Mouse (Mus musculus): ENCODE data around the gene Olfr95. TPM values are rescaled to one million over a fixed set of nuclear protein-coding genes. Genes with fewer than 3 reads are reported as not detected.
"Not testable (repeated sequence)": the region's sequence is repeated elsewhere in the genome, so short reads cannot be mapped to it uniquely, and the experiment has no call there.

Olfr95 gene
- 0.05 TPM in 1 of 2 replicates, not detected in the other for polyA plus RNA-seq (2015; fragmentation: Nextera tagmentation; extraction: Ambion mirVana)

- 84% methylated on average over 3 of the region's 3 CpGs for WGBS
- H3K4me3 ChIP-seq = no peak within 1 kb of the TSS
- no peak within 1 kb of the TSS for H3K9ac ChIP-seq
- H3K4me1 ChIP-seq (replicated peaks) = 0 out of 2 replicates have a peak, but pooled peaks cover 4% of the 10 kb centered on the region
- no peak within 1 kb of the TSS for H3K27ac ChIP-seq (replicated peaks)
- peaks cover 8% of the 10 kb centered on the region; the same call in 1 of the 2 replicates for H3K27me3 ChIP-seq
- no peaks in the 10 kb centered on the region for H3K9me3 ChIP-seq
- H3K36me3 ChIP-seq = no peaks in the 10 kb centered on the region
- ATAC-seq (ENCODE audit: low FRiP score, low read depth) = no peak
- H3K4me2 ChIP-seq = no peak within 1 kb of the TSS
Measured at GRCm38 (mm10) chr17:37213018-37213417, at the start of gene Olfr95. Gene Olfr95 (minus strand): TSS chr17:37213118.

- Histone ChIP-seq H3K9me3 (no peaks in the 10 kb centered on the region), H3K4me2 (no peak overlapping the region), H3K36me3 (no peaks in the 10 kb centered on the region), H3K27ac (replicated peaks) (no peak overlapping the region), H3K4me3 (no peak overlapping the region), H3K9ac (no peak overlapping the region), H3K27me3 (no peaks in the 10 kb centered on the region), H3K4me1 (replicated peaks) (no peaks in the 10 kb centered on the region)
- no peak for ATAC-seq (ENCODE audit: low FRiP score, low read depth)
- whole genome bisulfite sequencing = 21% methylated on average over 1 of the region's 1 CpGs
Measured at GRCm38 (mm10) chr17:37250544-37250943, 37.6 kb upstream of the Olfr95 start.

- Histone ChIP-seq H3K9me3 (no peaks in the 10 kb centered on the region), H3K4me2 (no peak overlapping the region), H3K36me3 (no peaks in the 10 kb centered on the region), H3K9ac (no peak overlapping the region), H3K4me3 (no peak overlapping the region), H3K27ac (replicated peaks) (no peak overlapping the region), H3K27me3 (no peaks in the 10 kb centered on the region), H3K4me1 (replicated peaks) (no peaks in the 10 kb centered on the region)
- ATAC-seq (ENCODE audit: low FRiP score, low read depth) = no peak
Measured at GRCm38 (mm10) chr17:37249460-37249859, 36.5 kb upstream of the Olfr95 start.

- H3K4me2 ChIP-seq = no peak overlapping the region
- H3K4me3 ChIP-seq = no peak overlapping the region
- H3K4me1 ChIP-seq (replicated peaks) = no peaks in the 10 kb centered on the region
- no peaks in the 10 kb centered on the region for H3K27me3 ChIP-seq
- ATAC-seq (ENCODE audit: low FRiP score, low read depth) = no peak
- H3K36me3 ChIP-seq = no peaks in the 10 kb centered on the region
- no peak overlapping the region for H3K9ac ChIP-seq
- H3K9me3 ChIP-seq = no peaks in the 10 kb centered on the region
- WGBS = 34% methylated on average over 5 of the region's 5 CpGs
- H3K27ac ChIP-seq (replicated peaks) = no peak overlapping the region
Measured at GRCm38 (mm10) chr17:37246715-37247114, 33.8 kb upstream of the Olfr95 start.

GRCm38 (mm10) chr17:37242198-37242597 lies 29.3 kb upstream of the Olfr95 start:
- 58% methylated on average over 3 of the region's 3 CpGs for WGBS
- H3K27ac ChIP-seq (replicated peaks) = no peak overlapping the region
- ATAC-seq (ENCODE audit: low FRiP score, low read depth) = no peak
- no peak overlapping the region for H3K9ac ChIP-seq
- no peak overlapping the region for H3K4me2 ChIP-seq
- H3K27me3 ChIP-seq = no peaks in the 10 kb centered on the region
- no peak overlapping the region for H3K4me3 ChIP-seq
- H3K4me1 ChIP-seq (replicated peaks) = no peaks in the 10 kb centered on the region
- H3K36me3 ChIP-seq = no peaks in the 10 kb centered on the region
- no peaks in the 10 kb centered on the region for H3K9me3 ChIP-seq

- not testable (repeated sequence) for H3K4me1 ChIP-seq (replicated peaks); H3K27me3 ChIP-seq; H3K27ac ChIP-seq (replicated peaks); H3K9ac ChIP-seq; ATAC-seq (ENCODE audit: low FRiP score, low read depth); H3K9me3 ChIP-seq; H3K4me2 ChIP-seq; H3K4me3 ChIP-seq; H3K36me3 ChIP-seq
- 95% methylated on average over 2 of the region's 2 CpGs for WGBS
Measured at GRCm38 (mm10) chr17:37237230-37237629, 24.3 kb upstream of the Olfr95 start, which contains the start of gene Olfr97. Gene Olfr97 (minus strand): TSS chr17:37237330.

- H3K9me3 ChIP-seq = no peaks in the 10 kb centered on the region
- WGBS = 31% methylated on average over 1 of the region's 1 CpGs
- H3K4me2 ChIP-seq = no peak overlapping the region
- H3K4me3 ChIP-seq = no peak overlapping the region
- H3K27ac ChIP-seq (replicated peaks) = no peak overlapping the region
- no peak for ATAC-seq (ENCODE audit: low FRiP score, low read depth)
- H3K9ac ChIP-seq = no peak overlapping the region
- no peaks in the 10 kb centered on the region for H3K36me3 ChIP-seq
- H3K4me1 ChIP-seq (replicated peaks) = no peaks in the 10 kb centered on the region
- no peaks in the 10 kb centered on the region for H3K27me3 ChIP-seq
Measured at GRCm38 (mm10) chr17:37221879-37222278, 9.0 kb upstream of the Olfr95 start.

- Histone ChIP-seq H3K4me2 (no peak within 1 kb of the TSS), H3K9me3 (no peaks in the 10 kb centered on the region), H3K4me3 (no peak within 1 kb of the TSS), H3K36me3 (no peaks in the 10 kb centered on the region), H3K27me3 (no peaks in the 10 kb centered on the region), H3K9ac (no peak within 1 kb of the TSS), H3K4me1 (replicated peaks) (no peaks in the 10 kb centered on the region), H3K27ac (replicated peaks) (no peak within 1 kb of the TSS)
- ATAC-seq (ENCODE audit: low FRiP score, low read depth) = no peak
- 63% methylated on average over 4 of the region's 4 CpGs for WGBS
Measured at GRCm38 (mm10) chr17:37219846-37220245, 6.9 kb upstream of the Olfr95 start, which contains the start of gene Olfr96. Gene Olfr96 (plus strand): TSS chr17:37220146.

- Histone ChIP-seq H3K36me3 (no peaks in the 10 kb centered on the region), H3K27ac (replicated peaks) (no peak overlapping the region), H3K27me3 (no peaks in the 10 kb centered on the region), H3K9ac (no peak overlapping the region), H3K4me3 (no peak overlapping the region), H3K9me3 (no peaks in the 10 kb centered on the region), H3K4me2 (no peak overlapping the region), H3K4me1 (replicated peaks) (no peaks in the 10 kb centered on the region)
- WGBS = 88% methylated on average over 3 of the region's 3 CpGs
- no peak for ATAC-seq (ENCODE audit: low FRiP score, low read depth)
Measured at GRCm38 (mm10) chr17:37218486-37218885, 5.6 kb upstream of the Olfr95 start.

GRCm38 (mm10) chr17:37210884-37211768 lies 1.8 kb downstream of the Olfr95 start:
- Histone ChIP-seq H3K27ac (replicated peaks) (no peak overlapping the region), H3K4me1 (replicated peaks) (0 out of 2 replicates have a peak, but pooled peaks cover 4% of the 10 kb centered on the region), H3K36me3 (no peaks in the 10 kb centered on the region), H3K9me3 (no peaks in the 10 kb centered on the region), H3K4me2 (peak overlapping the region; percentile 74), H3K4me3 (peak overlapping the region; percentile 42), H3K27me3 (peaks cover 8% of the 10 kb centered on the region; the same call in 1 of the 2 replicates), H3K9ac (peak overlapping the region; percentile 50)
- peak; percentile 86 for ATAC-seq (ENCODE audit: low FRiP score, low read depth)
- 22% methylated on average over 40 of the region's 40 CpGs for WGBS

GRCm38 (mm10) chr17:37203917-37204236 lies 9.0 kb downstream of the Olfr95 start:
- 31% methylated on average over 3 of the region's 3 CpGs for WGBS
- H3K27ac ChIP-seq (replicated peaks) = no peak overlapping the region
- H3K9me3 ChIP-seq = no peaks in the 10 kb centered on the region
- H3K36me3 ChIP-seq = no peaks in the 10 kb centered on the region
- peak; percentile 80; the same call in 1 of the 2 replicates for ATAC-seq (ENCODE audit: low FRiP score, low read depth)
- no peak overlapping the region for H3K4me3 ChIP-seq
- H3K4me2 ChIP-seq = no peak overlapping the region
- peaks cover under 1% of the 10 kb centered on the region; the same call in 1 of the 2 replicates for H3K27me3 ChIP-seq
- no peak overlapping the region for H3K9ac ChIP-seq
- H3K4me1 ChIP-seq (replicated peaks) = no peaks in the 10 kb centered on the region

- ATAC-seq (ENCODE audit: low FRiP score, low read depth) = peak; percentile 77
- under 1% methylated on average over 4 of the region's 4 CpGs for WGBS
- no peaks in the 10 kb centered on the region for H3K36me3 ChIP-seq
- H3K9ac ChIP-seq = no peak overlapping the region
- H3K4me2 ChIP-seq = no peak overlapping the region
- H3K27ac ChIP-seq (replicated peaks) = no peak overlapping the region
- no peaks in the 10 kb centered on the region for H3K9me3 ChIP-seq
- peaks cover 5% of the 10 kb centered on the region for H3K27me3 ChIP-seq
- no peak overlapping the region for H3K4me3 ChIP-seq
- H3K4me1 ChIP-seq (replicated peaks) = no peaks in the 10 kb centered on the region
Measured at GRCm38 (mm10) chr17:37203206-37203916, 9.6 kb downstream of the Olfr95 start.
